Mouse (Mus musculus) left cerebral cortex, adult 2 months (tissue): ENCODE measurements at regions not wholly inside any gene's neighbourhood (a gene's known extent, or its start where the extent isn't known, plus 50 kb on each side); places are given as distances from the start of the nearest gene placed in this dataset.
A peak's percentile ranks its signal among the peaks of the same experiment; 100 is the strongest.

Experiments used
- DNase-seq, 2 experiments: peaks; one replicate each; pipeline ENCODE4 v3.0.0; 2021 to 2022; ENCODE audit warnings: low spot score in 2 of 2, mixed read lengths in 1 of 2; ENCODE audit errors: extremely low spot score in 1 of 2
- H3K27ac ChIP-seq: fragments of 200-600 bp; 2 replicates; pipeline ENCODE4 v1.8.1; 2022
- H3K4me3 ChIP-seq: fragments of 200-600 bp; 2 replicates; pipeline ENCODE4 v1.8.1; 2022
- CTCF ChIP-seq: fragments of 200-600 bp; IDR thresholded peaks from 2 replicates; pipeline ENCODE4 v1.8.1; 2022; ENCODE audit warnings: antibody characterized with exemption, mild to moderate bottlenecking, moderate library complexity
- intact Hi-C: fragments of 180-260 bp; cut with DNase I; formaldehyde crosslinking; loops from one replicate; pipeline ENCODE4 v1.15.1; 2025

GRCm38 (mm10) chr7:39675124-39675846 is 157.7 kb downstream of the Zfp619 start:
- H3K27ac ChIP-seq = no peak overlapping the region
- no peak for TF ChIP-seq CTCF
- no peak overlapping the region for H3K4me3 ChIP-seq
- intact Hi-C loops = no loop called here
- DNase-seq = no peak

DNA sequence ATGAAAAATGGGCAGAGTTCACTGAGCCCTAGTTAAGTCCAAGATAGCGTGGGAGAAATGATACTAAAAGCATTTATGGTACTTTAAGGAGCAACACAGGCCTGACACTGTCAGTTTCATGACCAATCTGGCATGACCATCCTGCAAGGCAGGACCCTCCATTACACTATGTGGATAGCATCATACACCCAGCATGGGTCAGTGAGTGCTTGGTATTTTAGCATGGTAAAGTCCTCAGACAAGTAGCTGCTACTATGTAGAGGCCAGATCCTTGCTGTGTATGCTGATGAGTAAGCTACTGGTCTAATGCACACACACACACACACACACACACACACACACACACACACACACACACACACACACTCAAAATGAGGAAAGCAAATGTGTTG is 158.3 kb downstream of the Zfp619 start:
- intact Hi-C loops = no loop called here
- TF ChIP-seq CTCF = no peak
- H3K27ac ChIP-seq = no peak overlapping the region
- DNase-seq = no peak
- no peak overlapping the region for H3K4me3 ChIP-seq

- Histone ChIP-seq H3K4me3 (no peak overlapping the region), H3K27ac (no peak overlapping the region)
- no peak for TF ChIP-seq CTCF
- no peak for DNase-seq
- intact Hi-C loops = no loop called here
These were observed 162.8 kb downstream of the Zfp619 start for GRCm38 (mm10) chr7:39680411-39680810.

DNA sequence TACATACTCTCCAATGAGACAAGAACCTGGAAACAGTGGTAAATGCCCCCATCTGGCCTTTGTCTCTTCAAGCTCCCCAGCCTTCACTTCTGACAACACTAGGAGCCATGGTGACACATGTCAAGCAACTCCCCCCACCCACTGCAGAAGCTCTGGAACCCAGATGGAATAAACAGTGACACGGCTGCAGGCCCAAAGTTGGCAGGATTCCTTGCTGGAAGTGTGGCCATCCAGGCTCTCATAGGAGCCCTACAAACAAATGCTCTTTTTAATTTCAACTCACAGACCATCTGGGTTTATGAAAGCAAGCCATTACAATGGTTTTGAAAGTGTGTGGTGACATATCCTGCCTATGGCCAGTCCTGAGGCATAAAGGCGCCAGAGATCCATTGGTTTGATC is 179.0 kb downstream of the Zfp619 start:
- no peak overlapping the region for H3K4me3 ChIP-seq
- no peak for TF ChIP-seq CTCF
- intact Hi-C loops = no loop called here
- no peak overlapping the region for H3K27ac ChIP-seq
- DNase-seq = no peak

GRCm38 (mm10) chr7:39701506-39701905 is 183.9 kb downstream of the Zfp619 start:
- no peak for TF ChIP-seq CTCF
- H3K4me3 ChIP-seq = no peak overlapping the region
- intact Hi-C loops = no loop called here
- H3K27ac ChIP-seq = no peak overlapping the region
- no peak for DNase-seq

- DNase-seq = no peak
These were observed 187.8 kb downstream of the Zfp619 start for GRCm38 (mm10) chr7:39705118-39706095.

DNA sequence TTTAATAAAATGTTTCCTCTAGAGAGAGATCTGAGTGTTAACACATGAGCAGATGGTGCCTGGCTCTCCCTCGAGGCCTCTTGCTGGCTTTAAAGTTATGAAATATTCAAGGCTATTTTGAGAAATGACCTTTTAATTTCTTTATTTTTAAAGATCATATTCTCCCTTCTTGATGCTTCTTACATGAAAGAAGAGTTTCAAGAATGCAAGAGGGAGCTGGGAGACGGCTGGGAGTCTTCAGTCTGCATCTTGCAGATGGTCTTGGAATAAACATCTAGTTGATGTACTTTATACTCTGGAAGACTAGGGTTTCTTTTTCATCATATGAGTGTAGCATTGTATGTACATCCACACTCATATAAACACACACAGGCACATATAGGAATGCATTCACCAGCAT is 189.0 kb downstream of the Zfp619 start:
- Histone ChIP-seq H3K27ac (no peak overlapping the region), H3K4me3 (no peak overlapping the region)
- DNase-seq = no peak
- intact Hi-C loops = no loop called here
- no peak for TF ChIP-seq CTCF

More at GRCm38 (mm10) chr7:39705118-39706095, 187.8 kb downstream of the Zfp619 start:
- TF ChIP-seq CTCF = no peak
- intact Hi-C loops = no loop called here
- Histone ChIP-seq H3K27ac (no peak overlapping the region), H3K4me3 (no peak overlapping the region)

DNA sequence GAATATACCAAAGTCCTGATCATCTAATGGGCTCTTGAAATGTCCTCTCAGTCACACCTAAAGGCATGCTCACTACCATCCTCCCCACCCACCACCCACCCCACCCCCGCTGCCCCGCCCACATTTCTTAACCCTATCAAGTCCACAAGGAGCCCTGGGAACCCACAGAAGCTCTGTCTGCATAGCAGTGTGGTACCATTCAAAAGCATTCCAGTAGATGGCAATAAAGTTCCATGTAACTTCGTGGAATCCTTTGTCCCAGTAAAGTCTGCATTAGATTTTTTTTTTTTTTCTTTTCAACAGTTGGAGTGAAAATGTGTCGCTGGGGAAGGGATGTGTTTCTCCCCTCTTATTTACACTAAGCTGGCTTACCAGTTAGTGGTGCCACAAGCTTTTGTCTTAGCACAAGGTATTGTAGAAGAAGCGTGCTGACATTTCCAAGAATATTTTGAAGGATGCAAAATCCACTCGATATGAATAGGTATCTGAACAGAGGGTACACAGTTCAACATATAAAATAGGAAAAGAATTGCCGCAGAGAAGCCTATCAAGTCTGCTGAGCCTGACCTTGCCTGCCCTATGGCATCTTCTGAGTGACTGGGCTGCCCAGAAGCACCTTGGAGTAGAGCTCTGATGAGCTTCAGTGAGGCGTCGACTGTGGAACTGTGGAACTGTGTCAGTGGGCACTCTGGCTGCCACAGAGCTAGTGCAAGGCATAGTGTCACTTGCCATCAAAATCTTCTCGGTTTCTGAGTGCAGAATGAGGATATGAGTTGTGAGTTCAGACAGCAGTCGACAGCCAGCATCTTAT is 199.0 kb downstream of the Zfp619 start:
- no peak overlapping the region for H3K27ac ChIP-seq
- intact Hi-C loops = loop anchor here (2.0 to 10.0 kb wide), 5 partner anchors 131 to 1781 kb away; partner anchors contain the start of genes AW146154 and Gm20449
- no peak overlapping the region for H3K4me3 ChIP-seq
- TF ChIP-seq CTCF = peak; percentile 63
- DNase-seq = peak in 1 of 2 experiments; percentile 15

DNA sequence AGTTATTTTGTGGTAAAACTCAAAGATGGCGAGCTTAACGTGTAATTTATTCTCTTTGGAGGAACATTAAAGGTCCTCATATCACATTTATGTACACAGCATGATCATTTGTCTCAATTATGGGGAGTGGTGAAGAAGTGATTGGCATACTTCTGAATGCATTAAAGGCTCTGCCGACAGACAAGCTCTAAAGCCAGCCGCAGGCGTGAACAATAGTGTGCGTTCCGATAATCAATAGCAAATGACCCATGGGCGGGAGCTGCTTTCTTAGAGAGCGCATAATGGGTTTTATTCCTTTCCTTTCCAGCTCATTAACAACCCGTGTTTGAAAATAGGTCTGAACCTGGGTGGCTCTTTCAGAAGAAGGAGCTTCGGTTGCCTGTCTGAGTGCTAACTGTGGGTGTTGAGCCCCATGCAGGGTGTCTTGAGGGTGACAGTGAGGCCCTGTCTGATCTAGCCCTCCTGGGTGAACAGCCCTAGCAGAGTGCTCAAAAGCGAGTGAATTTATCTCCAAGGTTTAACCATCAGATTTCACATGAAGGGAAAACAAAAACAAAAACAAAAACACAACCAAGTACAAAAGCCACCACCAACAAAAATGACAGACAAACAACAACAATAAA is 210.5 kb downstream of the Zfp619 start:
- H3K27ac ChIP-seq = no peak overlapping the region
- TF ChIP-seq CTCF = no peak
- H3K4me3 ChIP-seq = no peak overlapping the region
- intact Hi-C loops = no loop called here
- no peak for DNase-seq

- Histone ChIP-seq H3K4me3 (no peak overlapping the region), H3K27ac (no peak overlapping the region)
- TF ChIP-seq CTCF = no peak
- DNase-seq = no peak
- intact Hi-C loops = no loop called here
These were observed 211.4 kb downstream of the Zfp619 start for GRCm38 (mm10) chr7:39728930-39729329.

DNA sequence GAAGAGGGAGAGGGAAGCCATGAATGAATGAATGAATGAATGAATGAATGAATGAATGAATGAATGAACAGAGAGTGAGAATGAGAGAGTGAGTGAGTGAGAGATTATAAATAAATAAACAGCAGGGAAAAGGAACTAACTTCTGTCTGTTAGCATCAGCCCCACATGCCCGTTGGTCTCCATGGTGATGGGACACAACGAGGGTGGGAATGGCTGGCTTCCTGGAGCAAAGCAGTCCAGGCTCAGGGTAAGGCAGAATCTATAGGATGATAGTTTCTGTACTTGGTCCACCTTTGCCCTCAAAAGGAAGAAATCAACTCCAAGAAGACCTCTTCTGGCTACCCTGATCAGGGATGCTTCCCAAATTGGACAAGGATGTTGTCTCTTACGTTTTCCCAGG is 212.2 kb downstream of the Zfp619 start:
- intact Hi-C loops = no loop called here
- Histone ChIP-seq H3K4me3 (no peak overlapping the region), H3K27ac (no peak overlapping the region)
- no peak for DNase-seq
- no peak for TF ChIP-seq CTCF
